Mouse (Mus musculus): ENCODE measurements around the gene Cpxm2. TPM values are rescaled to one million over a fixed set of nuclear protein-coding genes. Genes with fewer than 3 reads are reported as not detected.

The Cpxm2 gene
- polyA plus RNA-seq, 2 experiments, result 0.04 TPM; not detected in 1

- Histone ChIP-seq H3K9me3 (ENCODE audit: control insufficient read depth, low read length) (no peaks in the 10 kb centered on the region), H3K27ac (no peak overlapping the region), H3K4me2 (ENCODE audit: low read depth) (no peak overlapping the region), H3K27me3 (ENCODE audit: control insufficient read depth, insufficient read depth, low read length) (no peaks in the 10 kb centered on the region), H3K9ac (replicated peaks) (no peak overlapping the region), H3K4me1 (replicated peaks; ENCODE audit: control insufficient read depth in 2 of 2, insufficient read depth in 2 of 2, low read length in 1 of 2) (no peaks in the 10 kb centered on the region), H3K4me3 (ENCODE audit: insufficient read depth in 1 of 2, low read depth in 2 of 2, low read length in 2 of 2) (no peak overlapping the region), H3K36me3 (replicated peaks; ENCODE audit: control insufficient read depth, insufficient read depth, low read depth) (no peaks in the 10 kb centered on the region)
- DNase-seq (ENCODE audit: low read depth in 3 of 3, low spot score in 3 of 3) (no peak), ATAC-seq (ENCODE audit: insufficient read depth) (no peak)
- TF ChIP-seq EP300 (IDR thresholded peaks at IDR 0.05; ENCODE audit: low read depth), result no peak
- no peak for TF ChIP-seq CTCF (IDR thresholded peaks at IDR 0.05; ENCODE audit: low read depth)
- 64% methylated on average over 4 of the region's 4 CpGs for WGBS (ENCODE audit: insufficient replicate concordance)
These were observed 34.7 kb downstream of the Cpxm2 start for GRCm38 (mm10) chr7:132119817-132120216.

GRCm38 (mm10) chr7:132111770-132112169, 42.8 kb downstream of the Cpxm2 start:
- no peaks in the 10 kb centered on the region for H3K36me3 ChIP-seq (replicated peaks; ENCODE audit: control insufficient read depth, insufficient read depth, low read depth)
- DNase-seq (ENCODE audit: low read depth in 3 of 3, low spot score in 3 of 3) (no peak), ATAC-seq (ENCODE audit: insufficient read depth) (no peak)
- no peaks in the 10 kb centered on the region for H3K27me3 ChIP-seq (ENCODE audit: control insufficient read depth, insufficient read depth, low read length)
- H3K4me2 ChIP-seq (ENCODE audit: low read depth), result no peak overlapping the region
- no peak overlapping the region for H3K9ac ChIP-seq (replicated peaks)
- H3K27ac ChIP-seq, result no peak overlapping the region
- no peak overlapping the region for H3K4me3 ChIP-seq (ENCODE audit: insufficient read depth in 1 of 2, low read depth in 2 of 2, low read length in 2 of 2)
- WGBS (ENCODE audit: insufficient replicate concordance), result 61% methylated on average over 5 of the region's 5 CpGs
- no peak for TF ChIP-seq EP300 (IDR thresholded peaks at IDR 0.05; ENCODE audit: low read depth)
- TF ChIP-seq CTCF (IDR thresholded peaks at IDR 0.05; ENCODE audit: low read depth), result no peak
- no peaks in the 10 kb centered on the region for H3K4me1 ChIP-seq (replicated peaks; ENCODE audit: control insufficient read depth in 2 of 2, insufficient read depth in 2 of 2, low read length in 1 of 2)
- H3K9me3 ChIP-seq (ENCODE audit: control insufficient read depth, low read length), result no peaks in the 10 kb centered on the region

- H3K4me2 ChIP-seq (ENCODE audit: low read depth), result no peak overlapping the region
- H3K9me3 ChIP-seq (ENCODE audit: control insufficient read depth, low read length), result no peaks in the 10 kb centered on the region
- ATAC-seq (ENCODE audit: insufficient read depth) (no peak), DNase-seq (ENCODE audit: low read depth in 3 of 3, low spot score in 3 of 3) (no peak)
- H3K9ac ChIP-seq (replicated peaks), result no peak overlapping the region
- H3K27me3 ChIP-seq (ENCODE audit: control insufficient read depth, insufficient read depth, low read length), result no peaks in the 10 kb centered on the region
- H3K36me3 ChIP-seq (replicated peaks; ENCODE audit: control insufficient read depth, insufficient read depth, low read depth), result no peaks in the 10 kb centered on the region
- no peaks in the 10 kb centered on the region for H3K4me1 ChIP-seq (replicated peaks; ENCODE audit: control insufficient read depth in 2 of 2, insufficient read depth in 2 of 2, low read length in 1 of 2)
- H3K4me3 ChIP-seq (ENCODE audit: insufficient read depth in 1 of 2, low read depth in 2 of 2, low read length in 2 of 2), result no peak overlapping the region
- TF ChIP-seq CTCF (IDR thresholded peaks at IDR 0.05; ENCODE audit: low read depth), result no peak
- no peak for TF ChIP-seq EP300 (IDR thresholded peaks at IDR 0.05; ENCODE audit: low read depth)
- 72% methylated on average over 3 of the region's 3 CpGs for WGBS (ENCODE audit: insufficient replicate concordance)
- no peak overlapping the region for H3K27ac ChIP-seq
These were observed 44.2 kb downstream of the Cpxm2 start for GRCm38 (mm10) chr7:132110308-132110707.

DNA sequence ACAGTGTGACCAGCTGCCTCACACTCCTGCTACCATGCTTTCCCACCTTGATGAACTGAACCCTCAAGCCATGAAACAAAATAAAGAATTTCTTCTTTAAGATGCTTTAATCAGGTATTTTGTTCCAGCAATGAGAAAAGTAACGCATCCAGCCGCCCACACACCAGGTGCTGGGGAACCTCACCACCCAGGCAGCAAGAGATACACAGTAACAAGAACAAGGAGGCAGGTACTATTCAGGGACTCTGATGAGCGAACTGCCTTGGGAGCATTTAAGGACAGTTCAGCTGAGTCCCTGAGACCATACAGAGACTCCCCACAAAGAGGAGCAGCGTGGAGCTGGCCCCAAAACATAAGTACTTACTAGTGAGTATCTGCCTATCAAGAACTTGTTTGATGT, 47.6 kb downstream of the Cpxm2 start:
- WGBS (ENCODE audit: insufficient replicate concordance), result 57% methylated on average over 4 of the region's 4 CpGs
- H3K4me1 ChIP-seq (replicated peaks; ENCODE audit: control insufficient read depth in 2 of 2, insufficient read depth in 2 of 2, low read length in 1 of 2), result no peaks in the 10 kb centered on the region
- no peak overlapping the region for H3K27ac ChIP-seq
- no peak for TF ChIP-seq EP300 (IDR thresholded peaks at IDR 0.05; ENCODE audit: low read depth)
- TF ChIP-seq CTCF (IDR thresholded peaks at IDR 0.05; ENCODE audit: low read depth), result no peak
- ATAC-seq (ENCODE audit: insufficient read depth) (no peak), DNase-seq (ENCODE audit: low read depth in 3 of 3, low spot score in 3 of 3) (no peak)
- no peak overlapping the region for H3K9ac ChIP-seq (replicated peaks)
- no peaks in the 10 kb centered on the region for H3K36me3 ChIP-seq (replicated peaks; ENCODE audit: control insufficient read depth, insufficient read depth, low read depth)
- H3K4me3 ChIP-seq (ENCODE audit: insufficient read depth in 1 of 2, low read depth in 2 of 2, low read length in 2 of 2), result no peak overlapping the region
- no peaks in the 10 kb centered on the region for H3K27me3 ChIP-seq (ENCODE audit: control insufficient read depth, insufficient read depth, low read length)
- no peaks in the 10 kb centered on the region for H3K9me3 ChIP-seq (ENCODE audit: control insufficient read depth, low read length)
- no peak overlapping the region for H3K4me2 ChIP-seq (ENCODE audit: low read depth)

DNA sequence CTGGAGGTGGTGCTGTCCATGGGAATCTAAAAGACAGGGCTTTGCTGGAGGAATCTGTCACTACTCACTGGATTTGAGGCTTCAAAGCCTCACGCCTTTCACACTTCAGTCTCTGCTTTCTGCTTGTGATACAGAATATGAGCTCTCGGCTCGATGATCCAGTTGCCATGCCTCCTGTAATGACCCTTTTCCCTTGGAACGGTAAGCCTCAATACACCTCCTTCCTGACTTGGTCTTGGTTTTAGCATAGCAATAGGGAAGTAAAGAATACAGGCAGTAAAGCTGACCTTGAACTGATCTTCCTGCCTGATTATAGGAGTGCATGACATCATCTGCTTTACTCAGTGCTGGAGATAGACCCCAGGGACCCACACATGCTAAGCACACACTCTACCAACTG, 49.2 kb downstream of the Cpxm2 start:
- DNase-seq (ENCODE audit: low read depth in 3 of 3, low spot score in 3 of 3), result no peak
- TF ChIP-seq CTCF (IDR thresholded peaks at IDR 0.05; ENCODE audit: low read depth) (no peak), EP300 (IDR thresholded peaks at IDR 0.05; ENCODE audit: low read depth) (no peak)
- 55% methylated on average over 4 of the region's 4 CpGs for whole genome bisulfite sequencing (ENCODE audit: insufficient replicate concordance)
- H3K9ac ChIP-seq (replicated peaks), result no peak overlapping the region
- H3K4me1 ChIP-seq (replicated peaks; ENCODE audit: control insufficient read depth in 2 of 2, insufficient read depth in 2 of 2, low read length in 1 of 2), result no peaks in the 10 kb centered on the region
- ATAC-seq (ENCODE audit: insufficient read depth), result no peak
- H3K4me2 ChIP-seq (ENCODE audit: low read depth), result no peak overlapping the region
- H3K36me3 ChIP-seq (replicated peaks; ENCODE audit: control insufficient read depth, insufficient read depth, low read depth), result no peaks in the 10 kb centered on the region
- H3K27ac ChIP-seq, result no peak overlapping the region
- no peaks in the 10 kb centered on the region for H3K9me3 ChIP-seq (ENCODE audit: control insufficient read depth, low read length)
- H3K4me3 ChIP-seq (ENCODE audit: insufficient read depth in 1 of 2, low read depth in 2 of 2, low read length in 2 of 2), result no peak overlapping the region
- H3K27me3 ChIP-seq (ENCODE audit: control insufficient read depth, insufficient read depth, low read length), result no peaks in the 10 kb centered on the region
